Mouse (Mus musculus) forelimb bud, embryonic 11.5 days (tissue): Measurements from ENCODE around the gene Coa6.
A peak's percentile ranks its signal among the peaks of the same experiment; 100 is the strongest.

Experiments used
- DNase-seq: peaks from one replicate; pipeline ENCODE4 v3.0.0-alpha.2; 2012; ENCODE audit warnings: low read depth, low spot score

Coa6 gene

GRCm38 (mm10) chr8:126422174-126422919 lies at the start of gene Coa6:
TSS of gene Coa6 (plus strand) at chr8:126422515.
- DNase-seq = peak; percentile 95

GRCm38 (mm10) chr8:126379580-126379979 lies 42.7 kb upstream of the Coa6 start:
- DNase-seq = no peak

GRCm38 (mm10) chr8:126380141-126380540 lies 42.2 kb upstream of the Coa6 start:
- no peak for DNase-seq

GRCm38 (mm10) chr8:126381299-126381698 lies 41.0 kb upstream of the Coa6 start:
- DNase-seq = no peak

- DNase-seq = peak; percentile 25
Observed at GRCm38 (mm10) chr8:126382216-126382615, 40.1 kb upstream of the Coa6 start.

GRCm38 (mm10) chr8:126382749-126383148 lies 39.6 kb upstream of the Coa6 start:
- peak; percentile 9 for DNase-seq

GRCm38 (mm10) chr8:126387566-126387965 lies 34.7 kb upstream of the Coa6 start:
- no peak for DNase-seq

- DNase-seq = no peak
Observed at GRCm38 (mm10) chr8:126391541-126391940, 30.8 kb upstream of the Coa6 start.

- DNase-seq = no peak
Observed at GRCm38 (mm10) chr8:126395386-126395785, 26.9 kb upstream of the Coa6 start.

- no peak for DNase-seq
Observed at GRCm38 (mm10) chr8:126395917-126396316, 26.4 kb upstream of the Coa6 start.

GRCm38 (mm10) chr8:126398349-126398748 lies 24.0 kb upstream of the Coa6 start:
- DNase-seq = no peak

- peak; percentile 67 for DNase-seq
Observed at GRCm38 (mm10) chr8:126404550-126404949, 17.8 kb upstream of the Coa6 start.

- no peak for DNase-seq
Observed at GRCm38 (mm10) chr8:126405030-126405429, 17.3 kb upstream of the Coa6 start.

GRCm38 (mm10) chr8:126420834-126421233 lies 1.5 kb upstream of the Coa6 start:
- no peak for DNase-seq

GRCm38 (mm10) chr8:126422920-126423300 lies 595 bp downstream of the Coa6 start:
- peak; percentile 3 for DNase-seq

GRCm38 (mm10) chr8:126424163-126424562 lies 1.8 kb downstream of the Coa6 start:
- DNase-seq = no peak

GRCm38 (mm10) chr8:126424946-126425345 lies 2.6 kb downstream of the Coa6 start:
- no peak for DNase-seq

- no peak for DNase-seq
Observed at GRCm38 (mm10) chr8:126429635-126430034, 7.3 kb downstream of the Coa6 start.

GRCm38 (mm10) chr8:126433827-126434226 lies 11.5 kb downstream of the Coa6 start:
- DNase-seq = no peak

- no peak for DNase-seq
Observed at GRCm38 (mm10) chr8:126438937-126439336, 16.6 kb downstream of the Coa6 start.

- DNase-seq = no peak
Observed at GRCm38 (mm10) chr8:126451158-126451557, 28.8 kb downstream of the Coa6 start.

- peak; percentile 6 for DNase-seq
Observed at GRCm38 (mm10) chr8:126455383-126455782, 33.1 kb downstream of the Coa6 start.

GRCm38 (mm10) chr8:126460274-126460673 lies 38.0 kb downstream of the Coa6 start:
- no peak for DNase-seq

GRCm38 (mm10) chr8:126461735-126462134 lies 39.4 kb downstream of the Coa6 start:
- no peak for DNase-seq
